Mouse (Mus musculus): ENCODE measurements around the gene Itga4.

The Itga4 gene

DNA sequence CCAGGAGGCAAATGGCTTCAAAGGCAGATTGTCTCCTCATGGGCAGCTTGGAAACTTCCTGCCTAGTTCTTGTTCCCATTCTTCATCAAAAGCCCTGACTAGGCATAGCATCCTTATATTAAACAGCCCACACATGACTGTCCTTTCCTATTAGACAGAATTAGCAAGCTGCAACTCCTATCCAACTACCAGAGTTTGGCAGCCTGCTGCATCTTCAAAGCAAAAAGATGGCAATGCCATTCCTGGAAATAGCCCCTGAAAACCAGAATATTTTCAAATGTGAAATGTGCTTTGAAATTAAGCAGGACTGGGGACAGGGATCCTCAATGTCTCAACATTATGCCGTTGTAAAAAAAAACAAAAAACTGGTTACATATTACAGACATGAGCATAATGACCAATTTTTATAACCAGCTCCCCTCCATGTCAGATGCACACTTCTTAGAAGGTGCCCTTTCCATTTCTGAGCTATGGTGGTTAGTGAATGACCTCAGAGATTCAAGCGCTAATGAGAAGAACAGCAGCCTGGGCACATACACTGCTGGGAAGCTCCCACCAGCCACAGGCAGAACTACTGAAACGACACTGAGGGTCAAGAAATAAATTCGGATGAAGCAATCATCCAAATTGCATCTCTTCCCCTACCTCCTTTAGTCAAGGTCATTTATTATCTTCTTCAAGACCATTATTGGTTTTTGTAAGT, 97.0 kb downstream of the Itga4 start:
- no peak for DNase-seq (ENCODE audit: low read depth, low spot score)

DNA sequence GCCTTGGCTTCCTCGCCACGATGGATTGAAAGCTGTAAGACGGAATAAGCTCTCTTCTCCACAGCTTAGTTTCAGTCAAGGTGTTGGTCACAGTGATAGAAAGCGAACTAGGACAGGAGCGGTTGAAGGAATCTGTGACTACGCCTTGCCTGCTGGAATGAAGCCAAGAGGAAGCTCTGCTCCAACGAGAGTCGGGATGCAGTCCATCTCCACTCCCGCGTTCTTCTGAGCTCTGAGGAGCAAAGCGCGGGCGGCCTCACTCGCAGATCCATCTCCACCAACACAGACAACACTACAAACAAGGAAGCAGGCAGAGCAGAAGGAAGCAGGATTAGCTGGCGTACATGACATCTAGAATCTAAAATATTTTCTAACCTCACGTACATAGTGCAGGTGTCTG, 99.5 kb downstream of the Itga4 start:
- peak; percentile 35 for DNase-seq (ENCODE audit: low read depth, low spot score)

DNA sequence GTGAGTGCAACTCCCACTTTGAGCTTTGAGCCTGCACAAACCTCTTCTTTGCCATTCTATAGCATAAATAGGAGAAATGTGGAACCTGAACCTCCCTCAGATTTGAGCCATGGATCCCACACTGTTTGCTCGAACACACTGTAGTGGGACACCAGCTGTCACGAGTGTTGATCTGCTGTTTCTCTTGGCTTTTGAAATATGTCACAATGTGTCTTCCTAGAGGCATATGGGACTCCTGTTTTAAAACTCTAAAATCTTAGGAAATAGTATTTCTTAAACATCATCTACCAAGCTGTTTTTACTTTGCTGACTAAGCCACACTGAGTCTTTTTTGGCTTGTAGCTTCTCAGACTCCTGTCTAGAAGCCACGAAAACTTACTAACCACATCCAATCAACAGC, 102.6 kb downstream of the Itga4 start:
- no peak for DNase-seq (ENCODE audit: low read depth, low spot score)

DNA sequence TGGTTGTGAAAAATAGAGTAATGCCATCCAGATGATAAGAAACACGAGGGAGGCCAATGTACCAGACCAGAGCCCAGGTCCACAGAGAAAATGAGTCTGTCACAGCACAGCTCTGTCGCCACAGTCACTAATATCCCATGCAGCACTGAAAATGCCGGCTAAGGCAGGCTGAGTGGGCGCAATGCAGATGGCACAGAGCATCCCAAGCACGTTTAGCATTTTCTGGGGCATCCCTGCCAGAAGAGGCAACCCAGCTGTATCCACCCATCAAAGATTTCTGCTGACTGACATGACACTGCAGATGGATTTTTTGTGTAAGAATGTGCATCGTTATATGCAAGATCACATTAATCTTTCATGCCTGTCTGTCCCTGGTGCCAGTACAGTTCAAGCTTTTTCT, 106.8 kb downstream of the Itga4 start:
- DNase-seq (ENCODE audit: low read depth, low spot score) = no peak

DNA sequence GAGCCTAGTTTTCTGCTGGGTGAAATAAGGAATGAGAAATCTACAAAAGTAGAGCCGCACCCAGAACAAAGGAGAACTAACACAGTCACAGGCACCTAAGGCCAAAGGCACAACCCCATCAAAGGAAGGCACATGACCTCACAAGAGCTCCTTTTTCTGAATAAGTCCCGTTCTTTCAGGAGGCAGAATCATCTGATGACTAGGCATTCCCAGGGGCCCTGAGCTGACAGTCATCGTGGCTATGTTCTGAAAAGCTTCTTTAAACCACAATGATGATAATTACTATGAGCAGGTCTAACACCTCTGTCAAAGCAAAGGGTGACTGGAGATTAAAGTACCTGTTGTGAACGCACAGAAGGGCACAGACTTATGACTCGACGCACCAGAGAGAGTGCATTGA, 108.7 kb downstream of the Itga4 start:
- DNase-seq (ENCODE audit: low read depth, low spot score) = no peak

DNA sequence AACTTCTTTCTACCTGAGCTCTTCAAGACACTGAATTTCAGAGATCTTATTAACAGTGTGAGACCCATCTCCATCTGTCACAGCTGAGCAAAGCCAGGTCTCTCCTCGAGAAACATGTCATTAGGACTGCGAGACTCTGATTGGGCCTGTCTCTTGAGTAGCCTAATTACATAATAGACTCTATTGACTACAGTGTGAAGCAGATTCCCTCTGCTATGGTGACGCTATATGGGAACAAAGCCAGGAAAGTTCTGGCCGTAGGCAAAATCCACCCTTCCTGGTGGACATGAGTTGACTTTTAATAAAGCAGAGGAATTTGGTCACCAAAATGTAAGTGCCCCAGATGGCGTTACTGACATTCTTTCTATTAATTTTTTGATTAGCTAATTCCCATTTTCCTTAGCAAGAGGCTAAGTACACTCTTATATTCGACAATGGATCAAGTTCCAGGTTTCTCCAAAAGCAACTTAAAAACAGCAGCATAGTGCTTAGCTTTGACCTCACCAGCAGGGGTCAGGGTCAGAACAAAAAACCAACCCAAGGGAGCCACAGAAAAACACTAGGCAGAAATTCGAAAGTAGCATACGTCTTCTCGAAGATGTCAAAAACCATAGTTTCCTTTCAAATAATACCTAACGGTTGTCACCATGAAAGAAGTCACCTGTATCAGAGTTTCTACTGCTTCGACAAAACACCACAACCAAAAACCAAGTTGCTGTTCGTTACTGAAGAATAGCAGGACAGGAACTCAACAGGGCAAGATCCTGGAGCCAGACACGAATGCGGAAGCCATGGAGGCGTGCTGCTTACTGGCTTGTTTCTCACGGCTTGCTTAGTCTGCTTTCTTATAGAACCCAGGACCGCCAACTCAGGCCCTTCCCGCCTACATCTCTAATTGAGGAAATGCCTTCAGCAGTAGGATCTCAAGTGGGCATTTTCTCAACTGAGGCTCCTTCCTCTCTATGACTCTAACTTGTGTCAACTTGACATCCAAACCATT, 112.5 kb downstream of the Itga4 start:
- peak; percentile 62 for DNase-seq (ENCODE audit: low read depth, low spot score)

DNA sequence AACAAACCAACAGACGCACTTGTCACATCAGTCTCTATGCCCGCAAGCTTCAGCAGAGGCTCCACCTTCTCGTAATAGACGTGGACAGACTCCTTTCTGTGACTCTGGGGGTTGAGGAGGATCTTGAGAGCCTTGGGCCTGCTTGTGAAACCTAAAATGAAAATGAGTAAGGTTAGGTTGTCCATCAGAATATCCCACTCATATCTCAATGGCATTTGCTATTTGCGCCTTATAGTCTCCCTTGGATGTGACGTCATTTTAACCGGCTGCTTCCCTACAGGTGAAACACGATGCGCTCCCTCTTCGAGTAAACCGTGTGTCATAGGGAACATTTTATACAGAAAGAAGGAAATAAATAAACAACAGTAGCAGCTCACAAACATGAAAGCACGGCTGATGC, 113.4 kb downstream of the Itga4 start:
- DNase-seq (ENCODE audit: low read depth, low spot score) = no peak

DNA sequence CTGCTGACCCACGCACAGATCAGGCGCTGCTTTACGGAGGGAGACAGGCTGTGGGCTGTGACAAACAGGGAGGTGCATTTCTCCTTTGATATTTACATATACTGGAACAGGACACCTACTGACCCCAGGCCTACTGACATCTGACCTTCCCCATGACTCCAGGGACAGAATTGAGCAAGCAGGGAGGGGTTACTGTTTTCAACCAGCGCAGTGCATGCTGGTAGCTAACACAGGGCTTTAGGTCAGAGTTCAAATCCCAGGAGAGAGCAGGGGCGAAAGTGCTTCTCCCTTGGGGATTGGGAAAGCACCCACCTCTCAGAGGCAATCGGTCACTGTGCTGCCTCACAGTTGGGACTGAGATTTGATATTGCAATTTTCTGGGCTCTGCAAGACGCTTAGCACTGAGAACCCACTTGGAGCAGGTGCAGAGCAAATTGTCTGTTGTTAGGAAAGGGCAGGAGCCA, 113.9 kb downstream of the Itga4 start:
- DNase-seq (ENCODE audit: low read depth, low spot score) = peak; percentile 28

DNA sequence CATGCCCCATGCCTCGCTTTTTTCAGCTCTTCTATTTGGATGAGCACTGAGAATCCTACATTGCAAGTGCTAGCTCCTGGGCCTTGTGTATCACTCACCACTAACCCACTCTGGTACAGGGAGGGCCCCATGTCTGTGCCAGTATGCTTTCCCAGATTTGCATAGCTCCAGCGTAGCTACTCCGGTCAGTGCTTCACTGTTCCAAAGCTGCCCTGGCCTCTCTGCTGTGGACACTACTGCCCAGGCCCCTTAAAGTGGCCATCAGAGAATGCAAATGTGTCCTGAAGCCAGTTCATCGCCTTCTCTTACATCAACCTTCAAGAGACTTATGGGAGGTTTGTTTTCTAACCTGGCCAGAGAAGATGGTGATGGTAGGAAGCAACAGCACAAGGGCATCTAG, 114.7 kb downstream of the Itga4 start:
- no peak for DNase-seq (ENCODE audit: low read depth, low spot score)

DNA sequence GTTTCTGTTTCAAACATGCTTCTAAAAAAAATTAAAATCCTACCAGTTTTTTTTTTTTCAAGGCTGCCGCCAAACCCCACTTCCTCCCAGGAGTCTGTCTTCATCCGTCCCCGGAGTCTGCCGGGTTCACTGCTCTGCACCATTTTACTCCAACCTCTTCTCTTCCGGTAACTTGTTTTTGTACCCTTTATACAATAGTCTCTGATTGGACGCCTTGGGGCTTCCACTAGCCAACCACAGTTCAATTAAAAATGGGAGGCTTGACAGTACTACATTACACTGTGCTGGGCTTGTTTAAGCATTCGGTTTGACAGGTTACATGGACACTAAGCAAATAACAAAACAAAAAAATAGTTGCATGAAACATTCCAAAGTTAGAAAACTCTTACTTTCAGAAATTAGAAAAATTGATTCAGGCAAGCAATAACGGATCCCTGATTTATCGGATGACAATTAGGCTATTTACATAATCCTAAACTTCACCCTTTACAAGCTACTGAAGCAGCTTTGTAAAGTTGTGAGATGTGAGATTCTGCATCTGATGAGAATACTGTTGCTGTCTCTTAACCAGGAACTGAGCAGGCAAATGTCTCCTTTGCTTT, 115.6 kb downstream of the Itga4 start:
- peak; percentile 25 for DNase-seq (ENCODE audit: low read depth, low spot score)

DNA sequence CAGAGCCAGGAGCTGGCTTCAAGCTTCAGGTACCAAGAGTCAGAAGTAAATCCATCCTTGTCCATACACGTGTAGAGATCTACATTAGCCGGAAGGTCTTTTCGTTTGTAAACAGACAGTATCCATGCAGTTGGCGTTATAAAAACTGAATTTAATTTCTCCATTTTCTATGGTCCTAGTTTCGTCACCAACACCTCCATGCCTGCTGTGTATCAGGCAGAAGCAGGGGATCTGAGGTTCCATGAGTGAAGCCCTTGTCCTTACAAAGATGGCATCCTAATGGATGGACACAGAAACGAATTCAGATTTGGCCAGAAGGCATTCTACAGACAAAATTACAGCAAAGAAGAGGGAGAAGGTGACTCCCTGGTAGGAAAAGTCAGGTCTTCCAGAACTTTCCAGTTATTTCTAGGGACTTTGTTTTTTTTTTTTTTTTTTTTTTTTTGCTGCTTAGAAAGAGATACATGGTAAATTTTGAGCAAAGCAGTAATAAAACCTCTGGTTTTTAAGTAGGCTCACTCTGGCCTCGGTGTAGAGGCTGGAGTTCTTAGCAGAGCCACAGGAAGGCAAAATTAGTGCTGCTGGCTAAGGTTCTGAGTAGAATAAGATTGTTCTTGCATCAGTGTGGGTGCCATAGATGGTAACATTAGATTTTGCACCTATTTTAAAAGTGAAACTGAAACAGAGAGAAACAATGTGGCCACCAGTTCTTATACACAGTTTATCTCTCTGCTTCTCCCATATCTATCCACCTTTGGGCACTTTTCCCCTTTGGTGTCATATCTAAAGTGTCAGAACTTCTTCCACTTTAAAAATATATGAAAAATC, 116.3 kb downstream of the Itga4 start:
- no peak for DNase-seq (ENCODE audit: low read depth, low spot score)

DNA sequence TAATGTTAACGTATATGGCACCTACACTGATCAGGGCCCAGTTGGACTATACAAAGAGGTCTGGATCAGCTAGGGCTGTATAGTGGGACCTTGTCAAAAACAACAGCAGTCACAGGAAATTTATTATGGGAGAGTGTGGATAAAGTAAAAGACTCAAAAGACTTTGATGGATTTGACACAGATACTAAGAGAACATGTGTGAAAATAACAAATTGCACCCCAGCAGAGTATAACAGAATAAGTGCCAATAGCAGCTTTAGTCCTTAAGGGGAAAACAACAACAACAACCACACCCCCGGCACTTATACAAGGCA, 116.9 kb downstream of the Itga4 start:
- DNase-seq (ENCODE audit: low read depth, low spot score) = no peak

DNA sequence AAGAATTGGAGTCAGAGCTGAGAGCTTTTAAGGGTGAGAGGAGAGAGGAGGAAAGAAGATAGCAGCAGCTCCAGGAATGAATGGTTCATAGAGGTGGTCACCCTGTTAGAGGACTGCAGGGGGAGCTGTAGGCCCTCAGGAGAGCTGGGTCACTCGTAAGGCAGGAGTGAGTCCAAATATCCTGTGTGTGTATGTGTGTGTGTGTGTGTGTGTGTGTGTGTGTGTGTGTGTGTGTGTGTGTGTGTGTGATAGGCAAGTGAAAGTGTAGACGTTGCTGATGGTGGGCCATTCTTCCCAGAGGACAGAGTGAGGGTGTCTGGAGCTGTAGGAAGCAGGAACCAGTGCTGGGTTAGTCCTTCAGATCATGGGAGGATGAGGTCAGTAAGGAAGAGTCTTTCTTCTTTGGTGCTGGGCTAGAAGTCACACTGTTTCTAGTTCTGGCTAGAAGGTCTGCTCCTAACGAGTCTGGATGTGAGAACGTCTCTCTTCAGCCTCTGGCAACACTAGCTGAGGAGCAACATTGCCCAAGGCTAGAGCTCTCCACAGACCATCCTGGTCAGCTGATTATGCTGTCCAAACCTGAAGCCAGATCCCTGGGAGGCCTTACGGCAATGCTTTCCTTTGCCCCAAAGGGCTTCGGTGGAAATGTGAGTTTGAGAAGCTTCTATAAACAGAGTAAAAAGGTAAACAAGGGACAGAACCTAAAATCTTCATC, 117.4 kb downstream of the Itga4 start:
- DNase-seq (ENCODE audit: low read depth, low spot score) = peak; percentile 49

DNA sequence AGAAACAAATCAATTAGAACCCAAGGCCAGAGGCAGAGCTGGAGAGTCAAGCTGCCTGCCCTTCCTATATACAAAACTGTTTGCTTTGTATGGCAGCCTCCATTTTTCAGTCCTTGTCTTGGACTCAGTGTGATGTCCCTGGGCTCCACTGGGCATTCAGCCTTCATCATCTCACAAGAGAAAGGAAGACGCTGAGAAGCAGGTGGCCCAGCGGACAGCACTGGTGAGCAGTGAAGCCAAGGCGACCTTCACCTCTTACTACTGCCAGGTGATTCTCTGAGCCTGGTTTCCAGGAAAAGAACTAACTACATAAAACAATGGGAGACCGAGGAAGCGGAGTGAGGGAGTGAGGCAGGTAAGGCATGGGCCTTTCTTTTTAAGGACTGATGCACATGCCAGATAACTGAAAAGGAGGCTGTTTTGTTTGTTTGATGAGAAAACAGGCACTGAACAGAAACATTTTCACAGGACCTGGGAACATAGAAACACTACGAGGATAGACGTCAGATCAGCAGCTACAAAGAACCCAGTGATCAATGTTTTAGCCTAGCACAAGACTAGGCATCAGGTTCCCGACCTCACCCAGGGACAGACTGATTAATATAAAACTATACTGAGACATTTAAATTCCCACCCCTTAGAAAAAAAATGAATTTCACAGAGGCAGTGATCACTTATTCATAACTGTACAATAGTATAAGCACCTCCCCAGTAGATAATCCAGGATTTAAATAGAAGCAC, 123.3 kb downstream of the Itga4 start:
- DNase-seq (ENCODE audit: low read depth, low spot score) = no peak

DNA sequence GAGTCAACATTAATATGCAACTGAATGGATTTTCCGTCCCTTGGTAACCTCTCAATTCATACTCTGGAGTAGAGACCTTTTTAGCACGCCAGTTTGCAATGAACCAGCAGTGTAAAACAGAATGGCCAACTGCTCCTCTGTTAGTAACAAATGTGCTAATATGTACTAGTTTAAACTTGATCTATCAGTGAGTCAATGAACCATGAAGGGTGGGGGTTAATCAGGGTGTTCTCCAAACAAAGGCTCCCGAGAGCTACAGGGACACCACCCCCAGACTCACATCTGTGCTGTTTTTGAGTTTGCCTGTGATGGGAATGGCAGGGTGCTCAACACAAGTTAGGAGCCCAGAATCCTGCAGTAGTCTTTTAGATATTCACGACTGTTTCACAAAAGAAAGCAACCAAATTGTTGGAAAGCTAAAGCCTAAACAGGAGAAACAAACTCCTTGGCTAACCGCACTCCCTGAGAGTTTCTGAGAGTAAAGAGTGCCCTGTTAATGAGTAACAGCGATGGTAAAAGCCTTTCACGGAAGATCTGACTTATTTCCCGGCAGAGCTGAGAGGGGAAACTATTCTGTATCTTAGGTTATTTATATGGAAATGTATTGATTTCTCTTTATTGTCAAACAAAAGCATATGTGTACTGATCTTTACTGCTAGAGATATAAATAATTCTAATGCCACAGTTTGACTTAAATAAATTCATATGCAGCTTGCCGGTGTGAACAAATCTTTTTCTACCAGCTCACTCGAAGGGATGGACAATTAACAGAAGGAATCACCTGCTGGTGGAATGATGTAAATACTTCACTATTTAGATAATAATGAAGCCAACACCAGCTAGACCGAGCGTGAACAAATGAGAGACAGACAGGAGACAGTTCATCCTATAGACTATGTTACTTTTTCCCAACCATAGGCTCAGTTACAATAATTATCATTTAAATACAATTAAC, 124.1 kb downstream of the Itga4 start:
- DNase-seq (ENCODE audit: low read depth, low spot score) = peak; percentile 65
